Mouse (Mus musculus) limb, embryonic 12.5 days (tissue): Measurements from ENCODE around the gene Map3k19. TPM values are rescaled to one million over a fixed set of nuclear protein-coding genes. Genes with fewer than 3 reads are reported as not detected.
A peak's percentile ranks its signal among the peaks of the same experiment; 100 is the strongest.

Source experiments
- ATAC-seq: fragments of 200-750 bp; cut with Nextera tagmentation; 2 replicates; pipeline ENCODE4 v1.8.0; 2017; ENCODE audit warnings: low read depth, moderate TSS enrichment; ENCODE audit not compliant: insufficient number of reproducible peaks, insufficient read depth, low FRiP score, low TSS enrichment
- H3K27ac ChIP-seq: fragments of 300-500 bp; sonication (generic); 2 replicates; pipeline ENCODE4 v1.5.1; 2016; ENCODE audit warnings: mild to moderate bottlenecking, moderate library complexity
- H3K27me3 ChIP-seq: fragments of 300-500 bp; sonication (generic); 2 replicates; pipeline ENCODE4 v1.6.1; 2016; ENCODE audit warnings: mild to moderate bottlenecking, moderate library complexity
- H3K36me3 ChIP-seq: fragments of 300-500 bp; sonication (generic); 2 replicates; pipeline ENCODE4 v1.6.1; 2016; ENCODE audit warnings: mild to moderate bottlenecking, moderate library complexity
- H3K4me1 ChIP-seq: fragments of 300-500 bp; sonication (generic); replicated peaks from 2 replicates; pipeline ENCODE4 v1.6.1; 2016
- H3K4me2 ChIP-seq: fragments of 300-500 bp; sonication (generic); 2 replicates; pipeline ENCODE4 v1.6.1; 2016; ENCODE audit warnings: mild to moderate bottlenecking, moderate library complexity
- H3K4me3 ChIP-seq: fragments of 300-500 bp; sonication (generic); replicated peaks from 2 replicates; pipeline ENCODE4 v1.5.1; 2016; ENCODE audit warnings: mild to moderate bottlenecking
- H3K9ac ChIP-seq: fragments of 300-500 bp; sonication (generic); replicated peaks from 2 replicates; pipeline ENCODE4 v1.6.1; 2016; ENCODE audit warnings: mild to moderate bottlenecking, moderate library complexity
- H3K9me3 ChIP-seq: fragments of 300-500 bp; sonication (generic); 2 replicates; pipeline ENCODE4 v1.6.1; 2016; ENCODE audit warnings: mild to moderate bottlenecking, moderate library complexity
- WGBS: fragments of 180-500 bp; shearing (Covaris S2); methylation state at CpG from one replicate; pipeline ENCODE4 v1.1.7; 2016; 5-methylcytosine and 5-hydroxymethylcytosine counted together
- polyA plus RNA-seq: library from polyadenylated mRNA; unstranded; fragments of >200 nt; fragmentation: Nextera tagmentation; extraction: Ambion mirVana; gene quantifications from 2 replicates; pipeline ENCODE4 v1.2.1, GENCODE M21; 2016

Map3k19 gene
- polyA plus RNA-seq, 1 experiment from 2014 or later, result not detected

GRCm38 (mm10) chr1:127796341-127796740 is 58.5 kb downstream of the Map3k19 start:
- WGBS, result 79% methylated on average over 4 of the region's 4 CpGs
- Histone ChIP-seq H3K27ac (no peak overlapping the region), H3K4me2 (no peak overlapping the region), H3K36me3 (peaks cover 47% of the 10 kb centered on the region), H3K4me3 (no peak overlapping the region), H3K9me3 (no peaks in the 10 kb centered on the region), H3K27me3 (no peaks in the 10 kb centered on the region), H3K9ac (no peak overlapping the region), H3K4me1 (no peaks in the 10 kb centered on the region)
- ATAC-seq, result no peak

- WGBS, result 85% methylated on average over 6 of the region's 6 CpGs
- H3K27ac ChIP-seq, result no peak overlapping the region
- H3K4me2 ChIP-seq, result no peak overlapping the region
- H3K4me1 ChIP-seq, result no peaks in the 10 kb centered on the region
- H3K9ac ChIP-seq, result no peak overlapping the region
- peaks cover 41% of the 10 kb centered on the region for H3K36me3 ChIP-seq
- H3K27me3 ChIP-seq, result no peaks in the 10 kb centered on the region
- ATAC-seq, result no peak
- H3K4me3 ChIP-seq, result no peak overlapping the region
- no peaks in the 10 kb centered on the region for H3K9me3 ChIP-seq
Observed at GRCm38 (mm10) chr1:127795087-127795769, 59.6 kb downstream of the Map3k19 start.

- no peak overlapping the region for H3K4me2 ChIP-seq
- H3K4me3 ChIP-seq, result no peak overlapping the region
- H3K27me3 ChIP-seq, result no peaks in the 10 kb centered on the region
- no peaks in the 10 kb centered on the region for H3K9me3 ChIP-seq
- H3K36me3 ChIP-seq, result peaks cover 30% of the 10 kb centered on the region
- 98% methylated on average over 1 of the region's 1 CpGs for WGBS
- no peak overlapping the region for H3K27ac ChIP-seq
- no peak overlapping the region for H3K9ac ChIP-seq
- ATAC-seq, result no peak
- peaks cover under 1% of the 10 kb centered on the region; the same call in 1 of the 2 replicates for H3K4me1 ChIP-seq
Observed at GRCm38 (mm10) chr1:127793459-127793858, 61.4 kb downstream of the Map3k19 start.

- H3K4me1 ChIP-seq, result peaks cover 6% of the 10 kb centered on the region
- WGBS, result 74% methylated on average over 6 of the region's 6 CpGs
- no peak overlapping the region for H3K4me2 ChIP-seq
Observed at GRCm38 (mm10) chr1:127788943-127789342, 65.9 kb downstream of the Map3k19 start.

GRCm38 (mm10) chr1:127785882-127786281 is 68.9 kb downstream of the Map3k19 start:
- Histone ChIP-seq H3K4me1 (peaks cover 6% of the 10 kb centered on the region), H3K27me3 (no peaks in the 10 kb centered on the region), H3K9me3 (no peaks in the 10 kb centered on the region), H3K9ac (no peak overlapping the region), H3K4me3 (no peak overlapping the region), H3K4me2 (no peak overlapping the region), H3K27ac (no peak overlapping the region), H3K36me3 (peaks cover 9% of the 10 kb centered on the region; the same call in 1 of the 2 replicates)
- ATAC-seq, result no peak
- 76% methylated on average over 1 of the region's 1 CpGs for WGBS

More at GRCm38 (mm10) chr1:127788943-127789342, 65.9 kb downstream of the Map3k19 start:
- Histone ChIP-seq H3K9ac (no peak overlapping the region), H3K27ac (no peak overlapping the region), H3K36me3 (peaks cover 18% of the 10 kb centered on the region; the same call in 1 of the 2 replicates), H3K9me3 (no peaks in the 10 kb centered on the region), H3K27me3 (no peaks in the 10 kb centered on the region), H3K4me3 (no peak overlapping the region)
- no peak for ATAC-seq

- no peaks in the 10 kb centered on the region for H3K27me3 ChIP-seq
- H3K4me2 ChIP-seq, result no peak overlapping the region
- no peak for ATAC-seq
- no peak overlapping the region for H3K27ac ChIP-seq
- H3K4me3 ChIP-seq, result no peak overlapping the region
- no peak overlapping the region for H3K9ac ChIP-seq
- peaks cover 10% of the 10 kb centered on the region; the same call in 1 of the 2 replicates for H3K36me3 ChIP-seq
- peaks cover 13% of the 10 kb centered on the region for H3K4me1 ChIP-seq
- H3K9me3 ChIP-seq, result no peaks in the 10 kb centered on the region
Observed at GRCm38 (mm10) chr1:127783862-127784261, 71.0 kb downstream of the Map3k19 start.

- Histone ChIP-seq H3K27me3 (no peaks in the 10 kb centered on the region), H3K4me1 (peaks cover 13% of the 10 kb centered on the region), H3K9ac (no peak overlapping the region), H3K27ac (no peak overlapping the region), H3K4me3 (no peak overlapping the region), H3K4me2 (no peak overlapping the region), H3K9me3 (no peaks in the 10 kb centered on the region), H3K36me3 (peaks cover 22% of the 10 kb centered on the region; the same call in 1 of the 2 replicates)
- WGBS, result 71% methylated on average over 2 of the region's 2 CpGs
- ATAC-seq, result no peak
Observed at GRCm38 (mm10) chr1:127780849-127781248, 74.0 kb downstream of the Map3k19 start.

- no peak overlapping the region for H3K27ac ChIP-seq
- no peak overlapping the region for H3K4me3 ChIP-seq
- H3K27me3 ChIP-seq, result no peaks in the 10 kb centered on the region
- H3K4me2 ChIP-seq, result no peak overlapping the region
- no peak overlapping the region for H3K9ac ChIP-seq
- peaks cover 16% of the 10 kb centered on the region for H3K4me1 ChIP-seq
- ATAC-seq, result no peak
- 36% methylated on average over 3 of the region's 3 CpGs for WGBS
- H3K9me3 ChIP-seq, result no peaks in the 10 kb centered on the region
- peaks cover 22% of the 10 kb centered on the region; the same call in 1 of the 2 replicates for H3K36me3 ChIP-seq
Observed at GRCm38 (mm10) chr1:127780142-127780541, 74.7 kb downstream of the Map3k19 start.

- no peak overlapping the region for H3K4me3 ChIP-seq
- WGBS, result 94% methylated on average over 3 of the region's 3 CpGs
- H3K9me3 ChIP-seq, result no peaks in the 10 kb centered on the region
- H3K4me1 ChIP-seq, result peaks cover 17% of the 10 kb centered on the region
- H3K9ac ChIP-seq, result no peak overlapping the region
- H3K4me2 ChIP-seq, result no peak overlapping the region
- no peak for ATAC-seq
- H3K27me3 ChIP-seq, result no peaks in the 10 kb centered on the region
- H3K27ac ChIP-seq, result no peak overlapping the region
- H3K36me3 ChIP-seq, result peaks cover 22% of the 10 kb centered on the region; the same call in 1 of the 2 replicates
Observed at GRCm38 (mm10) chr1:127778611-127779010, 76.2 kb downstream of the Map3k19 start.

GRCm38 (mm10) chr1:127776246-127776645 is 78.6 kb downstream of the Map3k19 start:
- Histone ChIP-seq H3K9ac (no peak overlapping the region), H3K4me2 (peak overlapping the region; percentile 84), H3K27ac (no peak overlapping the region), H3K36me3 (peaks cover 20% of the 10 kb centered on the region; the same call in 1 of the 2 replicates), H3K27me3 (no peaks in the 10 kb centered on the region), H3K4me1 (peaks cover 21% of the 10 kb centered on the region), H3K9me3 (no peaks in the 10 kb centered on the region), H3K4me3 (no peak overlapping the region; the same call in 1 of the 2 replicates)
- ATAC-seq, result no peak
- WGBS, result 76% methylated on average over 6 of the region's 6 CpGs

GRCm38 (mm10) chr1:127775206-127775720 is 79.6 kb downstream of the Map3k19 start:
- no peak for ATAC-seq
- peak overlapping the region; percentile 94 for H3K9ac ChIP-seq
- H3K4me1 ChIP-seq, result peaks cover 21% of the 10 kb centered on the region

More at GRCm38 (mm10) chr1:127775206-127775720, 79.6 kb downstream of the Map3k19 start:
- H3K36me3 ChIP-seq, result peaks cover 16% of the 10 kb centered on the region; the same call in 1 of the 2 replicates
- peak overlapping the region; percentile 84 for H3K4me2 ChIP-seq
- 10% methylated on average over 10 of the region's 10 CpGs for WGBS
- H3K27ac ChIP-seq, result no peak overlapping the region
- no peaks in the 10 kb centered on the region for H3K27me3 ChIP-seq
- H3K9me3 ChIP-seq, result no peaks in the 10 kb centered on the region
- H3K4me3 ChIP-seq, result peak overlapping the region; percentile 93
